Mouse (Mus musculus) megakaryocyte-erythroid progenitor cell, adult 5-6 weeks (primary cell): ENCODE measurements around the gene Eif5a. TPM values are rescaled to one million over a fixed set of nuclear protein-coding genes. Genes with fewer than 3 reads are reported as not detected.

Experiments used
- ATAC-seq: replicated peaks from 2 replicates; pipeline ENCODE4 v1.8.0; 2016; ENCODE audit warnings: mild to moderate bottlenecking, inconsistent platforms; ENCODE audit not compliant: severe bottlenecking, poor library complexity, low FRiP score, low TSS enrichment
- total RNA-seq, 2 experiments: library from RNA; stranded (forward) in 1 of 2; stranded (reverse) in 1 of 2; fragments of 200-1000, 215-1000 nt in 1 of 2; fragments of >200 nt in 1 of 2; fragmentation: Nextera tagmentation in 1 of 2; gene quantifications; 2 replicates each; pipeline ENCODE4 v1.2.3; 2014 to 2017

Gene Eif5a
- total RNA-seq (2014; fragmentation: Nextera tagmentation) (1,285 and 1,514 TPM in 2 replicates), total RNA-seq (2017) (1,032 and 1,474 TPM in 2 replicates)

- ATAC-seq, result peak; percentile 80
These were observed at the start of gene Eif5a for GRCm38 (mm10) chr11:69921114-69922011. TSS of gene Eif5a (minus strand) at chr11:69921958.

- no peak for ATAC-seq
These were observed 49.0 kb upstream of the Eif5a start for GRCm38 (mm10) chr11:69970775-69971174.

- ATAC-seq, result no peak
These were observed 48.5 kb upstream of the Eif5a start for GRCm38 (mm10) chr11:69970222-69970621.

- ATAC-seq, result no peak
These were observed 47.0 kb upstream of the Eif5a start for GRCm38 (mm10) chr11:69968793-69969192.

GRCm38 (mm10) chr11:69966860-69967517, 45.2 kb upstream of the Eif5a start:
- ATAC-seq, result peak; percentile 19; the same call in 1 of the 2 replicates

- ATAC-seq, result peak; percentile 48; the same call in 1 of the 2 replicates
These were observed 44.5 kb upstream of the Eif5a start for GRCm38 (mm10) chr11:69966006-69966859.

GRCm38 (mm10) chr11:69965271-69966005, 43.7 kb upstream of the Eif5a start:
- no peak for ATAC-seq

GRCm38 (mm10) chr11:69964650-69965270, 43.0 kb upstream of the Eif5a start, which contains the start of gene Cldn7:
TSS of gene Cldn7 (plus strand) at chr11:69964779.
- ATAC-seq, result no peak

GRCm38 (mm10) chr11:69961841-69962240, 40.1 kb upstream of the Eif5a start:
- ATAC-seq, result no peak

- ATAC-seq, result no peak
These were observed 38.9 kb upstream of the Eif5a start for GRCm38 (mm10) chr11:69960616-69961015.

- no peak for ATAC-seq
These were observed 34.5 kb upstream of the Eif5a start for GRCm38 (mm10) chr11:69956218-69956617.

GRCm38 (mm10) chr11:69955618-69956017, 33.9 kb upstream of the Eif5a start:
- ATAC-seq, result peak; percentile 44; the same call in 1 of the 2 replicates

- no peak for ATAC-seq
These were observed 31.6 kb upstream of the Eif5a start for GRCm38 (mm10) chr11:69953267-69953915.

GRCm38 (mm10) chr11:69952274-69952673, 30.5 kb upstream of the Eif5a start:
- ATAC-seq, result no peak

GRCm38 (mm10) chr11:69950807-69951459, 29.2 kb upstream of the Eif5a start:
- no peak for ATAC-seq

GRCm38 (mm10) chr11:69948763-69949150, 27.0 kb upstream of the Eif5a start:
- peak; percentile 61 for ATAC-seq

GRCm38 (mm10) chr11:69948066-69948762, 26.5 kb upstream of the Eif5a start, which contains the start of gene Slc2a4:
TSS of gene Slc2a4 (minus strand) at chr11:69948188.
- peak; percentile 81 for ATAC-seq
